Mouse (Mus musculus) frontal cortex, adult 2 months (tissue): ENCODE results near the gene Hdac11. TPM values are rescaled to one million over a fixed set of nuclear protein-coding genes. Genes with fewer than 3 reads are reported as not detected.
"Not testable (repeated sequence)": the region's sequence is repeated elsewhere in the genome, so short reads cannot be mapped to it uniquely, and the experiment has no call there.

Experiments used
- DNase-seq, 2 experiments: peaks; one replicate each; pipeline ENCODE4 v3.0.0; 2022; ENCODE audit warnings: low spot score in 1 of 2; ENCODE audit errors: extremely low spot score in 1 of 2
- polyA plus RNA-seq: library from polyadenylated mRNA; depleted of rRNA; stranded (reverse); fragments of >200 nt; gene quantifications from 2 replicates; pipeline ENCODE4 v1.2.3, GENCODE M21; 2012; rRNA removed

The Hdac11 gene
- 167 and 189 TPM in 2 replicates for polyA plus RNA-seq

DNA sequence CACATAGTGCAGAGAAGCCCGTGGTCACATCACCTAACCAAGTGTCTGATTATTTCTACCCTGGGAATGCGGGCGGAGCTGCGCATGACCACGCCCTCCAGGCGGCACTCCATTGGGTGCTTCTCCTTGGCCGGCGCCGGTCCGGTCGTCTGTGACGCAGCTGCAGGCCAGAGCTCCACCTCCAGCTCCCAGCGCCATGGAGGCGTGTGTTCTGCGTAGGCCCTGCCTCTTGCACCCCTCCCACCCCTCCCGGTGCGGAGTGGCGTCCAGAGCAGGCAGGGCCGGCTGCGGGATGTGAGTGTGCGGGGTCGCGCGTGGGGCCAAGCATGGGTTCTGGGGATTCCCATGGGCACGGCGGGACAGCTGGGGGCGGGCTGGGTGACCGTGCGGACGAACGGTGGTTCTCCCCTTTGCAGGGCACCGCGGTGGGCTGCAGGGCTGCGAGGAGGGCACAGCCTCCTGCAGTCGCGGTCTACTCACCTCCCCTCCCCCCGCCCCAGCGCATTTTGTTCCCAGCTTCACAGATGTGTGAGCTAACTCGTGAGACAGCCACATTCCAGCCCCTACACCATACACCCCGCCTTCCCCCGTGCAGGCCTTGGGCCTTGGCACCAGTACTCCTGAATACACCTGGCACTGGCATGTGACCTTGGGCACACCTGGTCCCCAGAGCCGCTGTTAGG, at the start of gene Hdac11:
Gene Hdac11 (plus strand): TSS at position 112 of the 683 bp plus-strand sequence.
- DNase-seq = peak; percentile 88 to 91

DNA sequence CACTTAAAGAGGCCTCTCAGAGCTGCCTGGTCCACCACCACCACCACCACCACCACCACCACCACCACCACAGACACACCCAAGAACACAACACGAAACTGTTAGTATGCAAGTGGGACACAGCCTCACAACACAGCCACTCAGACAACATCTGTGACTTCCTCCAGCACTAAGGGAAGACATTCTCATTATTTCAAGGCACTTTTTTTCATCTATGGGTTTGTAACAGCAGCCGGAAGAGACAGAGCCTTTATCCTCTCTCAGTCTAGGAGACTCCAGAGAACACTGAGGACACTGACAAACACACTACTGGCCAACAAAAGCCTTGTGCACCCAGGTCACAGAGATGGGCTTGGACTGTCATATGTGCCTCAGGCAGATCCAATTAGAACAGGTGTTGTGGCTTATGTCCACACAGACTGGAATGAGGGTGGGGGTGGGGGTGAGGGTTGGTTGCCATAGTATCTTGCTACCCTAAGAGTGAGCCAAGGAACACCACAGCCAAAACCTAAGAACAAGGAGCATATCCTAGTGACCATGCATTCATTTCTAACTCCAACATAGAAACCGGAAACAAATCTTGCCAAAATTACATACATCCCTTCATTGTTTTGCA, 48.1 kb upstream of the Hdac11 start:
- DNase-seq = no peak

DNA sequence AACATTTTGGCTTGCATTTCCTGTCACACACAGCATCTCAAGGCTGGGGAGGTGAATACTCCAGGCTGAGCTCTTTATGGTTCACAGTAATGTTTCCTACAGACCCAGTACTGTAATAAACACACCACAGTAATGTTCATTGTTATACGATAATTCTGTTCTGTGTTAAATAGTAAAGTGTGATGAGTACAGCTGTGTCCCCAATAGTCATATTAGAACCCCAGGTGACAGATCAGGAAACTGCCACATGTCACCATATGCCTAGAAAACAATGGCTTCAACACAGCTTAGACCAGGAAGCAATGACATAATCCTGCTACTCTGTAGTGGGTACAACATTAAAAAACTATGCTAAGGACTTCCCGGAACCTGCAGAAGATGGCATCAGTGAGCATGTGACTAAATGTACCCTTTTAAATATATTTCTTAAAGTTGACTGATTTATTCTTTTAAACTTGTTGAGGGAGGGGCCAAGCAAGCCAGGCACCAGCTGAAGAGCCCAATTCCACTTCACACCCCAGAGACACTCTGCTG, 47.5 kb upstream of the Hdac11 start:
- DNase-seq = no peak

DNA sequence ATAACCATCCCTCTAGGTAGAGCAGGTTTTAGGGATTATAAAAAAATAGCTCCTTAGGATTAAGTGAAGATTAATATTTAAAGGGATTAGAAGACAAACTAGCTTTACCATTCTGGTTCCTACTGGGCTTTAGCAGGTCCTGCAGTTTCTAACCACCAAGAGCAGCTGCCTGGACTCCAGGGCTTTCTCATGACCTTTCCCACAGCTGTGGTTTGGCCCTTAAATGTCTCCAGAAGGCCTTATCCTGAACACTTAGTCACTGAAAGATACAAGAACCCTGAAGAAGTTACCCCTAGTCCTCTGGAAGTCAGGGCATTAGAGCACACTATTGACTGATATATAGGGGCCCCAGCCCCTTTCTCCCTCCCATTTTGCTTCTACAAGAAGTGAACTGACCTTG, 47.0 kb upstream of the Hdac11 start:
- DNase-seq = no peak

DNA sequence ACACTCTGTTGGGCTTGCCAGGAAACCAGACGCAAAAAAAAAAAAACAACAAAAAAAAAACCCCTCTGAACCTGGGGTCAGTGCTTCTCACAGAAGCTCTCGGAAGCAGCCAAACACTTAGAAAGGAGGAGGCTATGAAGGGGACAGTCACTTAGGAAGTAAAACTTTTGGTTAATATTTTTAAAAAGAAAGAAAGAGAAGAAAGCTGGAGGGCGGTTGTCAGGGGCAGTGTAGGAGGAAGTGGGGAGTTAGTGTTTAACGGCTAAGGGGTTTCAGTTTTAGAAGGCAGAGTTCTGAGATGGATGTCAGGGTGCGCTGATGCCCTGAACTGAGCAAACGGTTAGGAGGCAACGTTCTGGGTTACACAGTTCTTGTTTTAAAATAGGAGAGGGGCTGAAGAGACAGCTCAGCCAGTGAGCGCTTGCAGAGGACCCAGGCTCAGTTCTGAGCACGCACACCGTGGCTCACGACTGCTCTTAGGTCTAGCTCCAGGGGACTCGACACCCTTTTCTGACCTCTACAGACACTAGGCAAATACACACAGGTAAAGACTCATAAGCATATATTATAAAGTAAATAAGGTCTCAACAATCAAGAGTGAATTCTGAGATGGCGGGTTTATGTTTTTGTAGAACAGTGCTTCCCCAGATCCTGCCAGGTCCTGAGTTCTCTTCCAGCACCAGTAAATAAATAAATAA, 46.0 kb upstream of the Hdac11 start:
- DNase-seq = no peak

DNA sequence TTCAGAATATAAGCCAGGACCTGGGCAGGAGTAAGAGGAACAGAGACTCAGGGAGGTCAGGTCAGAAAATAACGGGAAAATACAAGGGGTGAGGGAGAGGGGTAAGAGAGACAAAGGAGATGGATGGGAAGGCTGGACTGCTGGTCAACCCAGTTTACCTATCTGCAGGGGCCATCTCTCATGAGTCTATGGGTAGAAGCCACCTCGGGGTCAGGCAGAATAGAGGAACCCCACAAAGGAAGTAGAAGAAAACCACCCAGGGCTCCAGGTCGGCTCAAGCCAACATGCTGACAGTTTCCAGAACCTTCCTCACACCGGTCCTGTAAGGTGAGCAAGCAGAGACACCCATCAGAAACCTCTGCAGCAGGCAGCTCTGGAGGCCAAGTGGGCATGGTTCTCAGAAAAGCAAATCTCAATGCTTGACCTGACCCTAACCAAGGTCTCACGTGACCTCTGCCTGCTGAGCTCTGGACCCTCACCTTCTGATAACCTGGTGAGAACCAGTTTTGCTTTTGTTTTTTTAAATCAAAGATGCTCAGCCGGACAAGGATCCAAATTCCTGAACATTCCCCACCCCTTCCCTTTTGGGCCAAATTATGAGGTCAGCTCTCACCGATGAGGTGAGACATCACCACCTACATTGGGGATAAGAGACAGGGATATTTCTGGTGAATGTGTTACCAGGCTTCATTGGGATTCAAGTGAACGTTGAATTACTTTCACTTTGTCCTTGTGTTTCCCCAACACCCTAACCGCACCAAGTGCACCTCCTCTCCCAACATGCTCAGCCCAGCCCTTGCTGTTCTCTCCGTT, 45.1 kb upstream of the Hdac11 start:
- DNase-seq = no peak

DNA sequence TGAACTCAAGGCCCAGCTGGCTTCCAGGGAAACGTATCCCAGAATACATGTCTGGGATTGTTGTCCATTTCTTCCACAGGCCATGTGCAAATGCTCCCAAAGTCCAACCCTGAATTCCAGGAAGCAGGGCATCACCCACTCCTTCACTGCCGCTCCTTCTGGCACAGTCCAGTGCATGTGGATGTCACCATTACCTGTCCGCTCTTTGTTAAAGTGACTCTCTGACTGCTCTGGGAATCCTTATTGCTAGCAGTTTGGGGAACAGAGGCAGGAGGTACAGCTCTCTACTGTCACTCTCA, 44.6 kb upstream of the Hdac11 start:
- no peak for DNase-seq

DNA sequence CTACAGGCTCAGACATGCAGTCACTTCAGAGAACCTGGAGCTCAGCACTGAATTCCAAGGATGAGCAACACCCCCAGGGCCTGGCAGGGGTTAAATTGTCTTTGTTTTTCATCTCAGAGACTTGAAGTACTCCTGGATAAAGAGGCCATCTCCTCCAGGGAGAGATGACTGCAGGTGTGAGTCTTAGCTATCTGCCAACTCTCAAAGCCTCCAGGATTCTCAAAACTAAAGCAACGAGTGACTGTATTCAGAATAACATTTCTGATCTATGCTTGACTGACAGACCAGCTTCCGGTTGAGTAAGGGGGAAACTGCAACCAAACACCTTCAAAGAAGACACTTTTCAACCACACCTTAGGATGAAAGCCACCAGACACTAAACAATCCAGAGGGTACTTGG, 41.7 kb upstream of the Hdac11 start:
- DNase-seq = no peak

DNA sequence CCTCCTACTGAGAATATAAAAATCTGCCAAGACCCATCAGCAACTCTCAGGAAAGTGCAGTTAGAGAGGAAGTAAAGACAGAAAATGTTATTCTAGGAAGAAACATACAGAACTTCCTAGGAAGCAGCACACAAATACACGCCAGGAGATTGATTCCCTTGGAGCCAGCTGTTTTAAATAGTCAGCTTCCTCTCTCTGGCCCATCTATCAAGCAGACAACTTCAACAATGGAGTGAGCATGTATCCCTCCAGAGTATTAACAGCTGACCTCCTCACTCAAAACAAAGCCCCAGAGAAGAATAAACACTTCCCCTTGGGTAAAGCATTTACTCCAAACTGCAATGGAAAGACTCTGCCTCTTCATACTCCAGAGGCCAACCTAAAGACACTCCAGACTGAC, 41.3 kb upstream of the Hdac11 start:
- no peak for DNase-seq

DNA sequence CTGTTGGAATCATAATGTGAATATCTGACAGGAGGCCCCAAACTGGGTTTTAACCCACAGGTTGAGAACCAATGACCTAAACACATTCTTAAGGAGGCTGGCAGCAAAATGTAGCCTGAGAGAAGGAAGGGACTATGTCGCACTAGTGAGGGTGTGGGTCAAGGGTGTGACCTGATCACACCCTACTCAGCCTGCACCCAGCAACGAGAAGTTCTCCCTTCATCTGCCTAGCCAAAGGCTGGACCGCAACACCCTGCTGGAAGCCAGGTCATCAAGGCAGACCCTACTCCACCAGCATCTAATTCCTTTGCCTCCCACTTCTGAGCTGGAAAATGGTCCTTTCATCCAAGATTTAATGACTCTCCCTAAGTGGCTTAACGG, 40.6 kb upstream of the Hdac11 start:
- DNase-seq = no peak

DNA sequence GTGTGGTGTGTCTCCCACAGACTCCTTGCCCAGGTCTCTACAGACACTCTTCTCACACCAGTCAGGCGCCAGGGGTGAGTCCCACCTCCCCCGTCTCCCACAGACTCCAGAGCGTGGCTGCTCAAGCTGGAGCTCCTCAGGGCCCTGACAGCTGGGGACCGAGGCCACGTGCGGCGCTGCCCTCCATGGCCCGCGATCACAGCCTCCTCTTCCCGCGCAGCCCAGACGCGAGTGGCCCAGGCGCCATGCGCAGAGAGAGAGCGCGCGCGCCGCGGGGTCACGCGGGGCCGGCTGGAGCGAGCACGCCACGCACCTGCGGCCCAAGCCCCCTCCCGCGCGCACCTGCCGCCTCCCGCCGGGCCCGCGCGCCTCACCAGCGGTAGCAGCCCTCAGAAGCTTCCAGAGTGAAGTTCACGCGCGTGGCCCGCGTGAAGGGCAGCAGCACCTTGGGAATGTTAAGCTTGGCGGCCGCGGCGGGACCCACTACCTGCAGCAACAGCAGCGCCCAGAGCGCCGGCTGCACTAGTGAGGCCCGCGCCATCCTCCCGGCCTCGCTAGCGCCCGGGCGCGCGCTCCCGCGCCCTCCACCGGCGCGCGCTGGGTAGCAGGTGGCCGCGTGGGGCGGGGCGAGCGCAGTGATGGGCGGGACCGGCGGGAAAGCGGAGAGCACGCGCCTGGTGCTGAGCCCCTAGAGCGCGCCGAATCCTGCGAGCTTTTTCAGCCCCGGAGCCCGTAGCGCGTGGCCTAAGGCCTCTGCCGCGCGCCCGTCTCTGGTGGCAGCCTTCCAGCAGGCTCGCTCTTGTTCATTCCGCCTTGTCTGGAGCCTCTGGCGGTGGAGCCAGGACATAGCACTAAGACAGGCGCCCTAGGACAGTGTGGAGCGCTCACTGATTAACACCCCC, 40.0 kb upstream of the Hdac11 start, which contains the start of gene Nup210:
Gene Nup210 (minus strand): TSS at position 586 of the 902 bp plus-strand sequence.
- DNase-seq = peak; percentile 93 to 98

DNA sequence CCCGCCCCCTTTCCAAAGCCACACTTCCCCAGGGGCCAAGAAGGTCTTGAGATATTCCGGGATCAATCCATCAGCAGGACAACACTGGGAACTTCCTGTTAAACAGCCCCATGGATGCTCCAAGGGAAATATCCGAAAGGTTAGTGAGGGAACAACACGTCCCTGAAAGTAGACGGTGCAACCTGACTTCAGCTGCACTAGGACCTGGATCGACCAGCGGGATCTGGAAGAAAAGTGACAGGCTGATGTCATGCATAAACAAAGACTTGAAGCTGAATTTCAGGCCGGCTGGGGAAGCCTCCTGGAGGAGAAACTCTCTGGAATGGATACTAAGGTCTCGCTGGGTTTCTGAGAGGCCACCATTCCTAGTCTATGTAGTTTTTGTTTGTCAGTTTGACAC, 39.3 kb upstream of the Hdac11 start:
- peak in 1 of 2 experiments; percentile 25 for DNase-seq

DNA sequence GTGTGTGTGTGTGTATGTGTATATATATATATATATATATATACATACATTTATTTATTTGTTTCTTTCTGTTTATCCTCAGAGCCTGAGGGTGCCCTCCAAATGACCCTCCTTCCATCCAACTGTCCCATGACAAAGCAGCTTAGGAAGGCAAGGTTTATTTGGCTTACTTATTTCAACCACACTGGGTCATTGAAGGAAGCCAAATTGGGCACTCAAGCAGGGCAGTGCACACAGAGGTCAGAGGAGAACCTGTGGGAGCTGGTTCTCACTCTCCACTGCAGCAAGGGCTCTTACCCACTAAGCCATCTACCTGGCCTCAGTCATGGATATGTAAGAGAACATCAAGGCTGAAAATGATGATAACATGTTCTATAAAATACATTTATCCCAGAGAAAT, 37.9 kb upstream of the Hdac11 start:
- no peak for DNase-seq

DNA sequence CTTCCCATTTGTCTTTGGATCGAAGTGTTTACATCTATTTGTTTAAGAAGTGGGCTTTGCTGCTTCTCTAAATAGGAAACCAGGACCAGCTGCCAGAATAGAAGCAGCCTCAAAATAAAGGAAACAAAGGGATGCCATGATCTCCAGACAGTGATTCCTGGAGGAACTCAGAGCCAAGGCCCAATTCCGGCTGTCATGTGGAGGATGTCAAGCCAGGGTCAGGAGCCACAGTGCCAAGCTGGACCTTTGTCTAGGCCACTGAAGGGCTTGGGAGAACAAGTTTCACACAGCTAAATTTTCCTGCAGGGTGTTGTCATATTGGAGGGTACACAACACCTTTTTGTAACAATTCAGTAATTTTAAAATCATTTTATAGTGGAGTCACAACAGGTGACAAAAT, 36.3 kb upstream of the Hdac11 start:
- DNase-seq = no peak

DNA sequence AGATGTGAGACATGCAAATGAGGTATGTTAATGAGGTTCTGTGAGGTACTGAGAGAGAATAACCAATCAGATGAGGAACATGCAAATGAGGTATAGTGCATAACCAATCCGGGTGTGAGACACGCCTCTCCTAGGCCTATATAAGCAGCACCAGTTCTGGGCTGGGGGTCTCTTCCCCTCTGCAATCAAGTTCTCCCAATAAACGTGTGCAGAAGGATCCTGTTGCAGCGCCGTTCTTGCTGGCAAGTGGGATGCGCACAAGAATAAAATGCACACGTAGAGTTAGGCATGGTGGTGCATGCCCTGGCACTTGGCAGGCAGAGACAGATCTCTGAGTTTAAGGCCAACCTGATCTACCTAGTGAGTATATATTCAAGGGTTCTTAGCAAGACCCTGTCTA, 35.4 kb upstream of the Hdac11 start:
- DNase-seq = not testable (repeated sequence)

DNA sequence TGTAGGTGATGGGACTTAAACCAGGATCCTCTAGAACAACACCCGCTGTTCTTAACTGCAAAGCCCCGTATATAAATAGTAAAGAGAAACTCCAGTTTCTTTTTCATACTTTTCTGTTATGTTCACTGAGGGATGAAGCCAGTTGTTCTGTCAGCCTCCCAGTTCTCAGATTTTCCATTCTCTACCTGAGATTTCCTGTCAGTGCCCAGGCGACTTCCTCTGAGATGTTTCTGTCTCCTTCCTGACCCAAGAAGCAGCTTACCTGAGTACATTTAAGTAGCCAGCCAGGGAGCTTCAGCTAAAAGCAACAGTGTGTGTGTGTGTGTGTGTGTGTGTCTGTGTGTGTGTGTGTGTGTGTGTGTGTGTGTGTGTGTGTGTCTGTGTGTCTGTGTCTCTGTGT, 33.0 kb upstream of the Hdac11 start:
- DNase-seq = no peak

DNA sequence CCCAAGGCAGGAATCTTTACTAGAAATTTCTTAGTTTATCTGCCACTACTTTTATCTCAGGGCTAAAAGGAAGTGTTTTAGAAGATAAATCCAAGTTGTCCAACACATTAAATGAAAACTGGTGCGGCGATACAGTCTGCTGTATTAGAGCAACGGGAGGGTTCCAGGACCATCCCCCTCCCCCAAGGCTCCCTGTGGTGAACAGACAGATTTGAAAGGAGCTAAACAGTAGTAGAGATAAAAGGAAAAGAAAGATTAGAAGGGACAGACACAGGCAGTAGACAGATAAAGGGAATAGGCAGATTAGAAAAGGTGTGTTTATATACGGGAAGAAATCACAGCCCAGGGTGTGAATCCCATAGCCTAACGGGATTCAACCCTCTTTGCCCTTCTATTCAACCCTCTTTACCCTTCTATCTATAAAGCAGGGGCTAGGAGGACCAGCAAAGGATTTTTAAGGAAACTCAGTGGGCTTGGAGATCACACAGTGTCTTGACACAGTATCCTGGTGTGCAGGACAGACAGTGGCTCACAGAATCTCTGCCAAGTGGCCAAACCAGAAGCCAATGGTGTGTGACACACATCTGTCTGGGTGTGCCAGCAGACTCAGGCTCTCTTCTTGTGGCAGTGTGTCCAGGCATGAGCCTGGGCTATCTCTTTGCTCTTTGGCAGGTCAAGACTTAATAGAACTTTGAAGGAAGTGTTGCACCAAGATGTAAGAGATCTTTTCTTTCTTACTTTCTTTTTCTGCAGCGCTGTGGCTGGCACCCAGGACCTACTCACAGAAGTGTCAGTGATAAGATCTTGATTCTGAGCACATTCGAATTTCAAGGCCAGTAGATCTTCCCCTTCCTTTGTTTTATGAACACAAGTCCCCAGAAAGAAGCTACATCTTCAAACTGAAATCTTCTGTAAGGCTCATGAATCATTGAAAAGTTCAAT, 31.9 kb upstream of the Hdac11 start:
- no peak for DNase-seq

DNA sequence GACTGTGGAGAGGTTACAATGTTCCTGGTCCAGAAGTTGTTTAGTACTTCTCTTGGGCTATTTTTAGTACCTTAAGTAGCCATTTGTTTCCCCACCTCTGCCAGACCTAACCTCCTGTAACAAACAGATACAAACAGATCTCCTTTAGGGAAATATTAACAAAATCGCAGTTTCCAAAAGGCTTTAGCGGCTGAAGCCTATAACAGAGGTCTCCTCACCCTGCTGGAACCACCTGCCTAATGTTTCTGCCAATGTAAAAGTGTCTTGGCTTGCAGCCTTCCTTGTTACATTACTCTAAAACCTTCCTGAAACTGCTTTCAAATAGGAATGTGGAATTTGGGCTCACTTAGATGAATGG, 31.3 kb upstream of the Hdac11 start:
- DNase-seq = no peak

DNA sequence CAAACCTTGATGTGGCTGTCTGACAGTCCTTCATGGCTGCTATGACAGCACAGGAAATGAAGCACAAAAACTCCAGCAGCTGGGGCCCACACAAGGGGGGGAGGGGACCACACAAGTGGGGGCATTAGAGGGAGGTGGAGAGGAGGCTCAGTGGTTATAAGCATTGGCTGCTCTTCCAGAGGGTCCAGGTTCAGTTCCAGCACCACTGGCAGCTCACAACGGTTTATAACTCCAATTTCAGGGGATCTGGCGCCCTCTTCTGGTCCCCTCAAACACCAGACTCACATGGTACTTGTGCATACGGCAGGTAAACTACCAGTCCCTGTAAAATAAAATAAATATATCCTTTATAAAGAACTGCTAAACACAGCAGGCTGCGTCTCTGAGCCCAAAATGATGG, 27.5 kb upstream of the Hdac11 start:
- no peak for DNase-seq
